Mouse (Mus musculus) embryonic facial prominence, embryonic 13.5 days (tissue): ENCODE data around the gene Tmbim1. TPM values are rescaled to one million over a fixed set of nuclear protein-coding genes. Genes with fewer than 3 reads are reported as not detected.

Experiments used
- ATAC-seq: fragments of 200-750 bp; cut with Nextera tagmentation; 2 replicates; pipeline ENCODE4 v1.8.0; 2017; ENCODE audit warnings: low read depth; ENCODE audit not compliant: insufficient number of reproducible peaks, insufficient read depth, low FRiP score, low TSS enrichment
- H3K27ac ChIP-seq: fragments of 300-500 bp; sonication (generic); 2 replicates; pipeline ENCODE4 v1.5.1; 2015; ENCODE audit warnings: moderate library complexity, mild to moderate bottlenecking, inconsistent platforms
- H3K27me3 ChIP-seq: fragments of 300-500 bp; sonication (generic); 2 replicates; pipeline ENCODE4 v1.6.1; 2015; ENCODE audit warnings: mild to moderate bottlenecking, inconsistent platforms
- H3K36me3 ChIP-seq: fragments of 300-500 bp; sonication (generic); 2 replicates; pipeline ENCODE4 v1.6.1; 2015; ENCODE audit warnings: mild to moderate bottlenecking, inconsistent platforms
- H3K4me1 ChIP-seq: fragments of 300-500 bp; sonication (generic); 2 replicates; pipeline ENCODE4 v1.6.1; 2015; ENCODE audit warnings: inconsistent platforms
- H3K4me2 ChIP-seq: fragments of 300-500 bp; sonication (generic); 2 replicates; pipeline ENCODE4 v1.6.1; 2015; ENCODE audit warnings: moderate library complexity, mild to moderate bottlenecking, inconsistent platforms
- H3K4me3 ChIP-seq: fragments of 300-500 bp; sonication (generic); 2 replicates; pipeline ENCODE4 v1.5.1; 2015; ENCODE audit warnings: mild to moderate bottlenecking, inconsistent platforms
- H3K9ac ChIP-seq: fragments of 300-500 bp; sonication (generic); 2 replicates; pipeline ENCODE4 v1.6.1; 2015; ENCODE audit warnings: mild to moderate bottlenecking, inconsistent platforms
- H3K9me3 ChIP-seq: fragments of 300-500 bp; sonication (generic); 2 replicates; pipeline ENCODE4 v1.6.1; 2016; ENCODE audit warnings: inconsistent platforms
- WGBS: fragments of 180-500 bp; shearing (Covaris S2); methylation state at CpG from one replicate; pipeline ENCODE4 v1.1.7; 2015; ENCODE audit warnings: mixed read lengths; 5-methylcytosine and 5-hydroxymethylcytosine counted together
- polyA plus RNA-seq: library from polyadenylated mRNA; unstranded; fragments of >200 nt; fragmentation: Nextera tagmentation; extraction: Ambion mirVana; gene quantifications from 2 replicates; pipeline ENCODE4 v1.2.1, GENCODE M21; 2015

The Tmbim1 gene
- polyA plus RNA-seq, 1 experiment from 2014 or later: 29.4 TPM

DNA sequence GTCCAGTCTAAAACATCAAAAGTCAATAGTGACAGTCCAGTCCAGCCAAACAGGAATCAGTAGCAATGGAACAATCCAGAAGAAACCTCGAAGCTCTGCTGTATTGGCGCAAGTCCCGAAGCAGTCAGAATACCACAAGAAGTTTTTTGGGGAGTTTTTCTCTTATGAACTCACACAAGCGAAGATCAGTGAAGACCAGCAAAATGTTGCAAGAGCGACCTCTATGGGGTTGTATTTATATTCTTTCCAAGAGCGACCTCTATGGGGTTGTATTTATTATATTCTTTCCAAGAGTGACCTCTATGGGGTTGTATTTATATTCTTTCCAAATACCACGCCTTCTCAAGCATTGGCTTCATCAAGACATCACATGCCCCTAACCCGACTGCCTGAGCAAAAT, 36.7 kb downstream of the Tmbim1 start:
- ATAC-seq: no peak
- Histone ChIP-seq H3K4me2 (no peak overlapping the region), H3K36me3 (peaks cover 54% of the 10 kb centered on the region), H3K27ac (no peak overlapping the region), H3K4me1 (no peaks in the 10 kb centered on the region), H3K27me3 (no peaks in the 10 kb centered on the region), H3K9me3 (no peaks in the 10 kb centered on the region), H3K9ac (no peak overlapping the region), H3K4me3 (no peak overlapping the region)
- WGBS: 87% methylated on average over 8 of the region's 8 CpGs

- no peak for ATAC-seq
- WGBS: 83% methylated on average over 6 of the region's 6 CpGs
These were observed 42.9 kb downstream of the Tmbim1 start for GRCm38 (mm10) chr1:74262510-74262909.

DNA sequence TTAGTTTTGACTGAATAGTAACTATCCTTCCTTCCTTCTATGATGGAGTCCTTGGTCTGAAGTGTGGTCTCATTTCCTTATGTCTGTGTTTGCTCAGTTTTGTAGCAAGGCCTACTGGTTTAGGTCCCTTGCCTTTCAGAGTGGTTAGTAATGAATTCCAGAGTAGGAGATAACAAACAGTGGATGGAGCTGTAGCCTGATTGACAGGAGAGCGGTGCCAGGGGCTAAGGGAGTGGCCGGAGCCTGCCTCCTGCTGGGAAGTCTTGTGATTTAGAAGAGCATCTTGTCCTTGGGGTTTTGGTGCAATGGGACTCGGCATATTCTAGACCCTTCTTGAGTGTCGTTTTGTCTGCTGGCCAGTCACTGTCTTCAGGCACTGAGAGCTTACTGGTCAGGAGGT, 48.6 kb downstream of the Tmbim1 start:
- no peaks in the 10 kb centered on the region for H3K27me3 ChIP-seq
- H3K36me3 ChIP-seq: peaks cover 87% of the 10 kb centered on the region
- 74% methylated on average over 4 of the region's 4 CpGs for WGBS
- H3K4me3 ChIP-seq: no peak overlapping the region
- H3K4me2 ChIP-seq: no peak overlapping the region
- no peak overlapping the region for H3K27ac ChIP-seq
- ATAC-seq: no peak
- no peak overlapping the region for H3K9ac ChIP-seq
- no peaks in the 10 kb centered on the region for H3K4me1 ChIP-seq
- H3K9me3 ChIP-seq: no peaks in the 10 kb centered on the region

More at GRCm38 (mm10) chr1:74262510-74262909, 42.9 kb downstream of the Tmbim1 start:
- no peaks in the 10 kb centered on the region for H3K9me3 ChIP-seq
- H3K9ac ChIP-seq: no peak overlapping the region
- H3K27me3 ChIP-seq: no peaks in the 10 kb centered on the region
- H3K36me3 ChIP-seq: peaks cover 92% of the 10 kb centered on the region
- no peaks in the 10 kb centered on the region for H3K4me1 ChIP-seq
- H3K27ac ChIP-seq: no peak overlapping the region
- no peak overlapping the region for H3K4me3 ChIP-seq
- no peak overlapping the region for H3K4me2 ChIP-seq

GRCm38 (mm10) chr1:74255704-74256345, 49.6 kb downstream of the Tmbim1 start:
- WGBS: 95% methylated on average over 8 of the region's 8 CpGs
- no peak for ATAC-seq
- Histone ChIP-seq H3K27me3 (no peaks in the 10 kb centered on the region), H3K27ac (no peak overlapping the region), H3K9ac (no peak overlapping the region), H3K4me2 (no peak overlapping the region), H3K4me3 (no peak overlapping the region), H3K4me1 (no peaks in the 10 kb centered on the region), H3K9me3 (no peaks in the 10 kb centered on the region), H3K36me3 (peaks cover 89% of the 10 kb centered on the region)

GRCm38 (mm10) chr1:74250096-74250495, 55.3 kb downstream of the Tmbim1 start:
- no peaks in the 10 kb centered on the region for H3K27me3 ChIP-seq
- 87% methylated on average over 4 of the region's 4 CpGs for WGBS
- H3K4me1 ChIP-seq: peaks cover 6% of the 10 kb centered on the region
- no peak overlapping the region for H3K4me2 ChIP-seq
- no peak overlapping the region for H3K27ac ChIP-seq
- no peak overlapping the region for H3K4me3 ChIP-seq
- no peak for ATAC-seq
- H3K9ac ChIP-seq: no peak overlapping the region
- peaks cover 68% of the 10 kb centered on the region for H3K36me3 ChIP-seq
- H3K9me3 ChIP-seq: no peaks in the 10 kb centered on the region

- H3K27me3 ChIP-seq: no peaks in the 10 kb centered on the region
- no peak overlapping the region for H3K4me3 ChIP-seq
- no peak overlapping the region for H3K4me2 ChIP-seq
- 74% methylated on average over 5 of the region's 5 CpGs for WGBS
- no peak overlapping the region for H3K9ac ChIP-seq
- peaks cover 62% of the 10 kb centered on the region for H3K36me3 ChIP-seq
- no peaks in the 10 kb centered on the region for H3K9me3 ChIP-seq
- peak overlapping the region; percentile 58 for H3K27ac ChIP-seq
- peaks cover 6% of the 10 kb centered on the region for H3K4me1 ChIP-seq
- ATAC-seq: no peak
These were observed 56.0 kb downstream of the Tmbim1 start for GRCm38 (mm10) chr1:74249331-74249980.

- Histone ChIP-seq H3K4me2 (no peak overlapping the region), H3K36me3 (peaks cover 55% of the 10 kb centered on the region), H3K9me3 (no peaks in the 10 kb centered on the region), H3K27ac (peak overlapping the region; percentile 58), H3K27me3 (no peaks in the 10 kb centered on the region), H3K9ac (no peak overlapping the region), H3K4me1 (peaks cover 10% of the 10 kb centered on the region), H3K4me3 (no peak overlapping the region)
- 42% methylated on average over 1 of the region's 1 CpGs for WGBS
- no peak for ATAC-seq
These were observed 56.6 kb downstream of the Tmbim1 start for GRCm38 (mm10) chr1:74248799-74249198.

- WGBS: 82% methylated on average over 2 of the region's 2 CpGs
- H3K9me3 ChIP-seq: no peaks in the 10 kb centered on the region
- H3K4me2 ChIP-seq: no peak overlapping the region
- no peak overlapping the region for H3K27ac ChIP-seq
- peaks cover 26% of the 10 kb centered on the region for H3K36me3 ChIP-seq
- no peak overlapping the region for H3K9ac ChIP-seq
- peaks cover 11% of the 10 kb centered on the region for H3K4me1 ChIP-seq
- no peak overlapping the region for H3K4me3 ChIP-seq
- H3K27me3 ChIP-seq: no peaks in the 10 kb centered on the region
- ATAC-seq: no peak
These were observed 59.9 kb downstream of the Tmbim1 start for GRCm38 (mm10) chr1:74245525-74245924.

DNA sequence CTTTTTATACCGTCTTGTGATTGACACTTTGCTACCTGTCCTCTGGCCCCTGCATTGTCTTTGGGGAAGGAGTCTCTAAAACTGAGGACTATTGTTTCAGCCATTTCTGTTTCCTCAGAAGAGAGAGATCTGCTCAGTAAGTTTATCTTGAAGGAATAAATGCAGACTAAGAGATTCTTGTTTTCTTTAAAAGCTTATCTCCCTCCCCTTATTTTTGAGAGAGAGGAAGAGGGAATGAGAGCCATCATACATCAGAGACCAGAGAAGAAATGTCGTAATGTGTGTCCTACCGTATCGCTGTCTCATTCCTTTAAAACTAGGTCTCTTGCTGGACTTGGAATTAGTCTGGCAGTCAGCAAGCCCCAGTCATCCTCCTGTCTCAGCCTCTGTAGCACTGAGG, 64.6 kb downstream of the Tmbim1 start:
- Histone ChIP-seq H3K4me2 (0 out of 2 replicates have a peak overlapping the region, but pooled peaks have one; percentile 11), H3K9me3 (no peaks in the 10 kb centered on the region), H3K27ac (no peak overlapping the region; the same call in 1 of the 2 replicates), H3K27me3 (no peaks in the 10 kb centered on the region), H3K36me3 (no peaks in the 10 kb centered on the region), H3K9ac (no peak overlapping the region), H3K4me3 (no peak overlapping the region), H3K4me1 (peaks cover 38% of the 10 kb centered on the region)
- 78% methylated on average over 4 of the region's 4 CpGs for WGBS
- ATAC-seq: no peak

GRCm38 (mm10) chr1:74240311-74240710, 65.1 kb downstream of the Tmbim1 start:
- Histone ChIP-seq H3K4me2 (peak overlapping the region; percentile 11; the same call in 1 of the 2 replicates), H3K27ac (peak overlapping the region; percentile 68; the same call in 1 of the 2 replicates), H3K4me3 (no peak overlapping the region), H3K9me3 (no peaks in the 10 kb centered on the region), H3K36me3 (no peaks in the 10 kb centered on the region), H3K9ac (0 out of 2 replicates have a peak overlapping the region, but pooled peaks have one; percentile 17), H3K27me3 (no peaks in the 10 kb centered on the region), H3K4me1 (peaks cover 38% of the 10 kb centered on the region)
- no peak for ATAC-seq
- WGBS: 37% methylated on average over 6 of the region's 6 CpGs

- Histone ChIP-seq H3K9ac (peak overlapping the region; percentile 47; the same call in 1 of the 2 replicates), H3K9me3 (no peaks in the 10 kb centered on the region), H3K27me3 (no peaks in the 10 kb centered on the region), H3K4me3 (no peak overlapping the region), H3K4me1 (peaks cover 38% of the 10 kb centered on the region), H3K4me2 (peak overlapping the region; percentile 86), H3K27ac (peak overlapping the region; percentile 68; the same call in 1 of the 2 replicates), H3K36me3 (no peaks in the 10 kb centered on the region)
- WGBS: 56% methylated on average over 11 of the region's 11 CpGs
- ATAC-seq: no peak
These were observed 65.8 kb downstream of the Tmbim1 start for GRCm38 (mm10) chr1:74239618-74240017.

DNA sequence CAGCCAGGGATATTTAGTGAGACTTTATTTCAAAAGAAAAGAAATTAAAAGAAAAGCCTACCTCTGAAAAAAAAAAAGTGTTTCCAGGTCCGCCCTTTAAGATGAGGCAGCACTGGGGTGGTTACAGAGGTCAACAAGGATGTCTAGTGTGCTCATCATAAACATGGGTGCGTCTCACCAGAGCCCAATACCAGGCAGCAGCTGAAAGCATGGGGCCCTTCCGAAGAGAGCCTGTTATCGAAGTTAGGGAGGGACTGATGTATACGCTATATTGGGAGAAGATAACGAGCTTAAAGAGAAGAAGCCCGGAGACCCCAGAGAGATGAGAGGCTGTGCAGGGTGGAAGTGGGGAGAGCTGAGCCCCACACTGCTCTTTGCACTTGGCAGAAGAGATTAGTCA, 66.3 kb downstream of the Tmbim1 start:
- ATAC-seq: no peak
- 64% methylated on average over 7 of the region's 7 CpGs for WGBS
- Histone ChIP-seq H3K27ac (peak overlapping the region; percentile 68; the same call in 1 of the 2 replicates), H3K9me3 (no peaks in the 10 kb centered on the region), H3K9ac (peak overlapping the region; percentile 47), H3K4me1 (peaks cover 35% of the 10 kb centered on the region), H3K27me3 (no peaks in the 10 kb centered on the region), H3K36me3 (no peaks in the 10 kb centered on the region), H3K4me2 (peak overlapping the region; percentile 86), H3K4me3 (no peak overlapping the region)
